Mouse (Mus musculus): ENCODE measurements around the gene Sdk1. TPM values are rescaled to one million over a fixed set of nuclear protein-coding genes. Genes with fewer than 3 reads are reported as not detected.

Sdk1 gene
- polyA plus RNA-seq, 1 experiment from 2014 or later, result 2.7 TPM

- WGBS, result 100% methylated on average over 1 of the region's 1 CpGs
- H3K36me3 ChIP-seq, result 0 out of 2 replicates have a peak, but pooled peaks cover 3% of the 10 kb centered on the region
- H3K4me2 ChIP-seq (replicated peaks), result no peak overlapping the region
- 0 out of 2 replicates have a peak, but pooled peaks cover 8% of the 10 kb centered on the region for H3K4me1 ChIP-seq
- no peak overlapping the region for H3K27ac ChIP-seq
- peaks cover under 1% of the 10 kb centered on the region; the same call in 1 of the 2 replicates for H3K9me3 ChIP-seq
- H3K27me3 ChIP-seq, result no peaks in the 10 kb centered on the region
- no peak for ATAC-seq (ENCODE audit: low FRiP score, low read depth)
- no peak overlapping the region for H3K4me3 ChIP-seq
- H3K9ac ChIP-seq, result no peak overlapping the region
Observed at GRCm38 (mm10) chr5:142000247-142000646, 759.0 kb downstream of the Sdk1 start.

GRCm38 (mm10) chr5:142001131-142001530 is 759.8 kb downstream of the Sdk1 start:
- H3K4me2 ChIP-seq (replicated peaks), result no peak overlapping the region

GRCm38 (mm10) chr5:142001973-142002372 is 760.7 kb downstream of the Sdk1 start:
- 0 out of 2 replicates have a peak, but pooled peaks cover 8% of the 10 kb centered on the region for H3K4me1 ChIP-seq
- no peak overlapping the region for H3K27ac ChIP-seq
- no peak overlapping the region for H3K4me2 ChIP-seq (replicated peaks)
- no peak overlapping the region for H3K9ac ChIP-seq
- 0 out of 2 replicates have a peak, but pooled peaks cover 3% of the 10 kb centered on the region for H3K36me3 ChIP-seq
- 80% methylated on average over 3 of the region's 3 CpGs for WGBS
- H3K4me3 ChIP-seq, result no peak overlapping the region
- peaks cover 8% of the 10 kb centered on the region; the same call in 1 of the 2 replicates for H3K9me3 ChIP-seq
- no peaks in the 10 kb centered on the region for H3K27me3 ChIP-seq
- ATAC-seq (ENCODE audit: low FRiP score, low read depth), result no peak

More at GRCm38 (mm10) chr5:142001131-142001530, 759.8 kb downstream of the Sdk1 start:
- H3K9ac ChIP-seq, result no peak overlapping the region
- H3K4me3 ChIP-seq, result no peak overlapping the region
- H3K36me3 ChIP-seq, result 0 out of 2 replicates have a peak, but pooled peaks cover 3% of the 10 kb centered on the region
- no peaks in the 10 kb centered on the region for H3K27me3 ChIP-seq
- WGBS, result 58% methylated on average over 6 of the region's 6 CpGs
- H3K27ac ChIP-seq, result no peak overlapping the region
- H3K9me3 ChIP-seq, result peaks cover 8% of the 10 kb centered on the region; the same call in 1 of the 2 replicates
- no peak for ATAC-seq (ENCODE audit: low FRiP score, low read depth)
- H3K4me1 ChIP-seq, result 0 out of 2 replicates have a peak, but pooled peaks cover 8% of the 10 kb centered on the region

- H3K27ac ChIP-seq, result no peak overlapping the region
- no peak for ATAC-seq (ENCODE audit: low FRiP score, low read depth)
Observed at GRCm38 (mm10) chr5:142010189-142010588, 768.9 kb downstream of the Sdk1 start.

GRCm38 (mm10) chr5:142017001-142017400 is 775.7 kb downstream of the Sdk1 start:
- H3K4me3 ChIP-seq, result no peak overlapping the region
- no peak for ATAC-seq (ENCODE audit: low FRiP score, low read depth)
- H3K27me3 ChIP-seq, result no peaks in the 10 kb centered on the region
- H3K27ac ChIP-seq, result no peak overlapping the region
- no peak overlapping the region for H3K4me2 ChIP-seq (replicated peaks)
- 89% methylated on average over 7 of the region's 7 CpGs for WGBS
- no peak overlapping the region for H3K9ac ChIP-seq
- H3K36me3 ChIP-seq, result no peaks in the 10 kb centered on the region
- no peaks in the 10 kb centered on the region for H3K4me1 ChIP-seq
- no peaks in the 10 kb centered on the region for H3K9me3 ChIP-seq

More at GRCm38 (mm10) chr5:142010189-142010588, 768.9 kb downstream of the Sdk1 start:
- 26% methylated on average over 3 of the region's 3 CpGs for WGBS
- Histone ChIP-seq H3K4me1 (peaks cover 22% of the 10 kb centered on the region), H3K4me2 (replicated peaks) (no peak overlapping the region), H3K36me3 (no peaks in the 10 kb centered on the region), H3K9ac (no peak overlapping the region), H3K4me3 (no peak overlapping the region), H3K9me3 (peaks cover 8% of the 10 kb centered on the region; the same call in 1 of the 2 replicates), H3K27me3 (no peaks in the 10 kb centered on the region)

- Histone ChIP-seq H3K4me2 (replicated peaks) (no peak overlapping the region), H3K9ac (no peak overlapping the region), H3K27ac (no peak overlapping the region), H3K36me3 (no peaks in the 10 kb centered on the region), H3K9me3 (no peaks in the 10 kb centered on the region), H3K4me1 (peaks cover 21% of the 10 kb centered on the region), H3K4me3 (no peak overlapping the region), H3K27me3 (no peaks in the 10 kb centered on the region)
- no peak for ATAC-seq (ENCODE audit: low FRiP score, low read depth)
- WGBS, result 63% methylated on average over 4 of the region's 4 CpGs
Observed at GRCm38 (mm10) chr5:142022877-142023580, 781.7 kb downstream of the Sdk1 start.

GRCm38 (mm10) chr5:142024448-142024847 is 783.2 kb downstream of the Sdk1 start:
- Histone ChIP-seq H3K4me3 (no peak overlapping the region), H3K36me3 (no peaks in the 10 kb centered on the region), H3K9ac (no peak overlapping the region), H3K27ac (peak overlapping the region; percentile 55; the same call in 1 of the 2 replicates), H3K4me2 (replicated peaks) (peak overlapping the region; percentile 24; the same call in 1 of the 2 replicates), H3K27me3 (no peaks in the 10 kb centered on the region), H3K9me3 (no peaks in the 10 kb centered on the region), H3K4me1 (peaks cover 21% of the 10 kb centered on the region)
- peak; percentile 81 for ATAC-seq (ENCODE audit: low FRiP score, low read depth)
- 12% methylated on average over 12 of the region's 12 CpGs for WGBS

- Histone ChIP-seq H3K36me3 (no peaks in the 10 kb centered on the region), H3K4me3 (no peak overlapping the region), H3K4me2 (replicated peaks) (no peak overlapping the region), H3K4me1 (peaks cover 16% of the 10 kb centered on the region), H3K27me3 (no peaks in the 10 kb centered on the region), H3K9ac (no peak overlapping the region), H3K27ac (no peak overlapping the region), H3K9me3 (no peaks in the 10 kb centered on the region)
- no peak for ATAC-seq (ENCODE audit: low FRiP score, low read depth)
- WGBS, result 87% methylated on average over 9 of the region's 9 CpGs
Observed at GRCm38 (mm10) chr5:142036536-142036935, 795.2 kb downstream of the Sdk1 start.

- no peak for ATAC-seq (ENCODE audit: low FRiP score, low read depth)
- 82% methylated on average over 6 of the region's 6 CpGs for WGBS
- H3K4me2 ChIP-seq (replicated peaks), result no peak overlapping the region
- H3K27me3 ChIP-seq, result no peaks in the 10 kb centered on the region
- H3K9ac ChIP-seq, result no peak overlapping the region
- H3K36me3 ChIP-seq, result no peaks in the 10 kb centered on the region
- H3K4me3 ChIP-seq, result no peak overlapping the region
- no peak overlapping the region for H3K27ac ChIP-seq
- no peaks in the 10 kb centered on the region for H3K9me3 ChIP-seq
- peaks cover 28% of the 10 kb centered on the region for H3K4me1 ChIP-seq
Observed at GRCm38 (mm10) chr5:142039236-142039635, 797.9 kb downstream of the Sdk1 start.

GRCm38 (mm10) chr5:142039891-142040530 is 798.7 kb downstream of the Sdk1 start:
- Histone ChIP-seq H3K9me3 (no peaks in the 10 kb centered on the region), H3K9ac (no peak overlapping the region), H3K27me3 (no peaks in the 10 kb centered on the region), H3K36me3 (no peaks in the 10 kb centered on the region), H3K4me1 (peaks cover 28% of the 10 kb centered on the region), H3K27ac (no peak overlapping the region), H3K4me3 (no peak overlapping the region), H3K4me2 (replicated peaks) (no peak overlapping the region)
- no peak for ATAC-seq (ENCODE audit: low FRiP score, low read depth)
- WGBS, result 83% methylated on average over 4 of the region's 4 CpGs

- no peak for ATAC-seq (ENCODE audit: low FRiP score, low read depth)
- no peaks in the 10 kb centered on the region for H3K36me3 ChIP-seq
- no peak overlapping the region for H3K27ac ChIP-seq
- no peak overlapping the region for H3K9ac ChIP-seq
- peaks cover 28% of the 10 kb centered on the region for H3K4me1 ChIP-seq
- no peaks in the 10 kb centered on the region for H3K27me3 ChIP-seq
- no peak overlapping the region for H3K4me2 ChIP-seq (replicated peaks)
- no peaks in the 10 kb centered on the region for H3K9me3 ChIP-seq
- H3K4me3 ChIP-seq, result no peak overlapping the region
- 28% methylated on average over 8 of the region's 8 CpGs for WGBS
Observed at GRCm38 (mm10) chr5:142041226-142041802, 800.0 kb downstream of the Sdk1 start.

GRCm38 (mm10) chr5:142061781-142062180 is 820.5 kb downstream of the Sdk1 start:
- no peak for ATAC-seq (ENCODE audit: low FRiP score, low read depth)
- Histone ChIP-seq H3K9me3 (peaks cover 14% of the 10 kb centered on the region), H3K27ac (no peak overlapping the region)

More at GRCm38 (mm10) chr5:142061781-142062180, 820.5 kb downstream of the Sdk1 start:
- WGBS, result 87% methylated on average over 4 of the region's 4 CpGs
- Histone ChIP-seq H3K4me1 (no peaks in the 10 kb centered on the region), H3K9ac (no peak overlapping the region), H3K4me2 (replicated peaks) (no peak overlapping the region), H3K27me3 (no peaks in the 10 kb centered on the region), H3K4me3 (no peak overlapping the region), H3K36me3 (no peaks in the 10 kb centered on the region)
